Mouse (Mus musculus) ES-E14 (cell line): ENCODE data around the gene Trmt5. TPM values are rescaled to one million over a fixed set of nuclear protein-coding genes. Genes with fewer than 3 reads are reported as not detected.

Source experiments
- DNase-seq: peaks from one replicate; pipeline ENCODE4 v3.0.0-alpha.2; 2013; ENCODE audit warnings: low read depth, low spot score
- H3K27ac ChIP-seq: 2 replicates; pipeline ENCODE4 v1.5.1; 2012; ENCODE audit warnings: low read depth, mild to moderate bottlenecking, low read length, moderate library complexity, mixed read lengths; ENCODE audit not compliant: poor library complexity, insufficient read depth, severe bottlenecking
- H3K36me3 ChIP-seq: 2 replicates; pipeline ENCODE4 v1.6.1; 2012; ENCODE audit warnings: mild to moderate bottlenecking, low read length, moderate library complexity, mixed read lengths; ENCODE audit not compliant: control insufficient read depth, poor library complexity, insufficient read depth, severe bottlenecking
- H3K4me1 ChIP-seq, 2 experiments: fragments of 150-350 bp in 1 of 2; sonication (generic) in 1 of 2; 2 replicates each; pipeline ENCODE4 v1.6.1; 2012; ENCODE audit warnings: low read length in 2 of 2, mild to moderate bottlenecking in 1 of 2, mixed read lengths in 1 of 2; ENCODE audit not compliant: control insufficient read depth in 2 of 2, insufficient read depth in 2 of 2, poor library complexity in 1 of 2
- H3K4me3 ChIP-seq, 2 experiments: fragments of 150-350 bp in 1 of 2; sonication (generic) in 1 of 2; 2 replicates each; pipeline ENCODE4 v1.5.1; 2012; ENCODE audit warnings: low read length in 2 of 2, low read depth in 1 of 2, mild to moderate bottlenecking in 1 of 2, mixed read lengths in 1 of 2; ENCODE audit not compliant: insufficient read depth in 1 of 2, poor library complexity in 1 of 2, severe bottlenecking in 1 of 2
- H3K9ac ChIP-seq: 2 replicates; pipeline ENCODE4 v1.6.1; 2012; ENCODE audit warnings: low read depth, mild to moderate bottlenecking, low read length, mixed read lengths; ENCODE audit not compliant: poor library complexity, insufficient read depth, severe bottlenecking
- H3K9me3 ChIP-seq: fragments of 150-350 bp; sonication (generic); 2 replicates; pipeline ENCODE4 v1.6.1; 2012; ENCODE audit warnings: low read depth, mild to moderate bottlenecking, low read length; ENCODE audit not compliant: control insufficient read depth, insufficient read depth
- CHD2 ChIP-seq: IDR thresholded peaks from 2 replicates; pipeline ENCODE4 v1.6.1; 2014; ENCODE audit warnings: mild to moderate bottlenecking, low read depth, low read length, inconsistent platforms
- HCFC1 ChIP-seq: IDR thresholded peaks from 2 replicates; pipeline ENCODE4 v1.6.1; 2012; ENCODE audit warnings: low read length, inconsistent platforms, borderline replicate concordance; ENCODE audit not compliant: insufficient read depth
- MAFK ChIP-seq: IDR thresholded peaks from 2 replicates; pipeline ENCODE4 v1.6.1; 2014; ENCODE audit warnings: mild to moderate bottlenecking, low read depth, low read length, inconsistent platforms; ENCODE audit not compliant: insufficient read depth
- ZC3H11A ChIP-seq: IDR thresholded peaks from 2 replicates; pipeline ENCODE4 v1.6.1; 2012; ENCODE audit warnings: low read depth, mild to moderate bottlenecking, inconsistent platforms, low read length, borderline replicate concordance
- ZNF384 ChIP-seq: IDR thresholded peaks from 2 replicates; pipeline ENCODE4 v1.6.1; 2012; ENCODE audit warnings: low read depth, low read length, inconsistent platforms
- in situ Hi-C, 2 experiments: fragments of 600-800 bp; cut with MboI; formaldehyde crosslinking; loops; one replicate each; pipeline ENCODE4 v1.15.1; 2025; ENCODE audit warnings: low sequenced_read_pairs in 2 of 2, inconsistent platforms in 1 of 2; ENCODE audit not compliant: unreplicated experiment in 2 of 2
- total RNA-seq: library from RNA; depleted of rRNA; stranded (reverse); fragments of 300-350 nt; gene quantifications from 2 replicates; pipeline ENCODE4 v1.2.3, GENCODE M21; 2012

The Trmt5 gene
- total RNA-seq, 1 experiment = 31.4 TPM

- Histone ChIP-seq H3K27ac (no peak overlapping the region), H3K9me3 (no peaks in the 10 kb centered on the region), H3K4me3 (no peak overlapping the region), H3K9ac (no peak overlapping the region), H3K36me3 (no peaks in the 10 kb centered on the region), H3K4me1 (no peaks in the 10 kb centered on the region)
- TF ChIP-seq CHD2 = no peak
- no peak for TF ChIP-seq HCFC1
- no peak for DNase-seq
- in situ Hi-C loops = no loop called here
Measured at GRCm38 (mm10) chr12:73266597-73266996, 19.9 kb downstream of the Trmt5 start.

- in situ Hi-C loops = no loop called here
- H3K9ac ChIP-seq = no peak overlapping the region
Measured at GRCm38 (mm10) chr12:73265381-73265978, 21.0 kb downstream of the Trmt5 start.

GRCm38 (mm10) chr12:73260339-73260738, 26.2 kb downstream of the Trmt5 start:
- DNase-seq = no peak
- H3K36me3 ChIP-seq = no peaks in the 10 kb centered on the region
- H3K9ac ChIP-seq = no peak overlapping the region
- in situ Hi-C loops = no loop called here
- no peak overlapping the region for H3K27ac ChIP-seq
- no peak for TF ChIP-seq ZC3H11A
- TF ChIP-seq CHD2 = no peak
- no peak for TF ChIP-seq MAFK
- no peak for TF ChIP-seq ZNF384
- TF ChIP-seq HCFC1 = no peak
- no peak overlapping the region for H3K4me3 ChIP-seq
- H3K4me1 ChIP-seq = no peaks in the 10 kb centered on the region
- H3K9me3 ChIP-seq = no peaks in the 10 kb centered on the region

More at GRCm38 (mm10) chr12:73265381-73265978, 21.0 kb downstream of the Trmt5 start:
- H3K4me1 ChIP-seq = no peaks in the 10 kb centered on the region
- no peak overlapping the region for H3K27ac ChIP-seq
- no peaks in the 10 kb centered on the region for H3K9me3 ChIP-seq
- TF ChIP-seq MAFK (no peak), ZC3H11A (no peak)
- H3K4me3 ChIP-seq = no peak overlapping the region
- no peaks in the 10 kb centered on the region for H3K36me3 ChIP-seq
- no peak for DNase-seq

GRCm38 (mm10) chr12:73259269-73259668, 27.2 kb downstream of the Trmt5 start:
- TF ChIP-seq ZNF384 = no peak
- no peak for TF ChIP-seq ZC3H11A
- TF ChIP-seq HCFC1 = no peak
- TF ChIP-seq MAFK = no peak
- no peak for TF ChIP-seq CHD2

GRCm38 (mm10) chr12:73255006-73255405, 31.5 kb downstream of the Trmt5 start:
- Histone ChIP-seq H3K9ac (no peak overlapping the region), H3K4me3 (no peak overlapping the region), H3K9me3 (no peaks in the 10 kb centered on the region), H3K27ac (no peak overlapping the region), H3K4me1 (no peaks in the 10 kb centered on the region), H3K36me3 (no peaks in the 10 kb centered on the region)
- DNase-seq = no peak
- TF ChIP-seq ZC3H11A (no peak), ZNF384 (no peak), MAFK (no peak), HCFC1 (no peak), CHD2 (no peak)
- in situ Hi-C loops = no loop called here

More at GRCm38 (mm10) chr12:73259269-73259668, 27.2 kb downstream of the Trmt5 start:
- no peaks in the 10 kb centered on the region for H3K4me1 ChIP-seq
- no peak overlapping the region for H3K9ac ChIP-seq
- no peaks in the 10 kb centered on the region for H3K36me3 ChIP-seq
- no peak for DNase-seq
- H3K27ac ChIP-seq = no peak overlapping the region
- in situ Hi-C loops = no loop called here
- H3K4me3 ChIP-seq = no peak overlapping the region
- no peaks in the 10 kb centered on the region for H3K9me3 ChIP-seq
